Mouse (Mus musculus) kidney, adult 2 months (tissue): ENCODE results near the gene 4930402H24Rik.

Experiments
- CTCF ChIP-seq: fragments of 200-500 bp; conservative IDR thresholded peaks from 2 replicates; pipeline ENCODE4 v1.5.1; 2011; ENCODE audit warnings: low read depth, mild to moderate bottlenecking, control low read depth, low read length, moderate library complexity, mixed read lengths; ENCODE audit not compliant: insufficient read depth, insufficient read length
- POLR2A ChIP-seq: fragments of 200-500 bp; IDR thresholded peaks from one replicate; pipeline ENCODE4 v1.6.1; 2011; ENCODE audit warnings: low read depth, low read length, control low read depth

DNA sequence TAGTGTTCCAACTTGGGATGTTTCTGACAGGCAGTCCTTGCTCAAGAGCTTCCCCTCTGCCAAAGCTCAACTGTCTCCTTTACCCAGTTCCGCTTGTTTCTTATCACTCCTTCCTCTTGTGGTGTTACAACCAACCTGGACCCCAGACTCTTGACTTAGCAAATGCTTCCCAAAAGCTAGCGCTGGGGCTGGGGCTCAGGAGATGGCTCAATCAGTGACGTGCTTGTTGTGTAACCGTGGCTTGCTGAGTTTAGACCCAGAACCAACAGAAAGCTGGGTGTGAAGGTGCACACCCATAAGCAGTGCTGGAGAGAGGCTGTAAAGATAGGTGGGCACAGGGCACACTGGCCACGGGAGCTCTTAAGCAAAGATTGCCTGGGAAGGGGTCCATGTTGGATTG, 23.8 kb upstream of the 4930402H24Rik start:
- TF ChIP-seq CTCF = no peak
- TF ChIP-seq POLR2A = no peak
